Mouse (Mus musculus): ENCODE data around the gene Il4ra. TPM values are rescaled to one million over a fixed set of nuclear protein-coding genes. Genes with fewer than 3 reads are reported as not detected.
A peak's percentile ranks its signal among the peaks of the same experiment; 100 is the strongest.

The Il4ra gene
- polyA plus RNA-seq, 1 experiment from 2014 or later: 3.4 TPM

DNA sequence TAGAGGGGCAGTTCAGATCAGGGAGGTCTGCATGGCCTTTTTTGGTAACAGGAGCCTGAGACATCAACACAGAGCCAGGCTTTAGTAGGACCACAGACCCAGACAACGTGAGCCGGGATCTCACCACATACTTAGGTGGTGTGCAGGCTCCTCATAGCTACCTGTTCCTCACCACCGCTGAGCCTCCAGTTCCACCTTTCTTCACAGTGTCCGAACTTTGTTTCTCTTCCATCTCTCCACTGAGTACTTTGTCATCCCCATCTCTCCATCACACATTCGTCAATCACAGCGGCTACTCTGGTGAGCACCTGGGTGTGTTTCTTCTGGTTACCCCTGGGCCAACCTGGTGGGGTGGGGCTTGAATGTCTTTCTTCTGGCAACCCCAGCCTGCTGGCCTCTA lies 24.7 kb upstream of the Il4ra start:
- Histone ChIP-seq H3K4me1 (peaks cover 3% of the 10 kb centered on the region; the same call in 1 of the 2 replicates), H3K9me3 (no peaks in the 10 kb centered on the region), H3K27ac (no peak overlapping the region), H3K27me3 (ENCODE audit: insufficient read depth, poor library complexity, severe bottlenecking) (no peaks in the 10 kb centered on the region), H3K36me3 (no peaks in the 10 kb centered on the region), H3K4me3 (no peak overlapping the region)
- peak; percentile 54 for DNase-seq (ENCODE audit: low spot score)
- WGBS: 80% methylated on average over 6 of the region's 6 CpGs

DNA sequence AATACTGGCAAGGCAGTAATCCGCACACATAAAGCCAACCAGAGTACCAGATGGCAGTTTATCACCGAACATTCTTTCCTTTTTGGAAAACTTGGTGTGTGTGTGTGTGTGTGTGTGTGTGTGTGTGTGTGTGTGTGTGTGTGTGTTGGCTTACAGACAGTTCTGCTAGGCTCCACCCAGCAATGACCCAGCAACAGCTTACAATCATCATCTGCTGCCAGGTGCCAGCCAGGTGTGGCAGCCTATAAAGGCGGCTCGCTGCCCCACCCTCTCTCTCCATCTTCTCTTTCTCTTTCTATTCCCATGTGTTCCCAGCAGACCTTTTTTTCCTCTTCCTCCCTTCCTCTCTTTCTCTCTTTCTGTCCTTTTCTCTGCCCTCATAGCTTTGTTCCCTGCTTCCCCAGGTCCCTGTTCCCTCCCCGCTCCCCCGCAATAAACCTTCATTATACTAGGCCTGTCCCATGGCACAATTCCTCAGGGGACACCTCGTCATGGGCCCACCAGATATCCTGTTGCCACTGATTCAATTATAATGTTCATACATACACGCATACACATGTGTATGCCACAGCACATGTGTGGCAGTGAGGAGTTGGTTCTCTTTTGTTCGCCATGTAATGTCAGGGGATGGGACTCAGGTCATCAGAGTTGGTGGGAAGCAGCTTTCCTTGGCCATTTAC lies 23.9 kb upstream of the Il4ra start:
- H3K27me3 ChIP-seq (ENCODE audit: insufficient read depth, poor library complexity, severe bottlenecking): no peaks in the 10 kb centered on the region
- no peaks in the 10 kb centered on the region for H3K9me3 ChIP-seq
- H3K36me3 ChIP-seq: no peaks in the 10 kb centered on the region
- H3K27ac ChIP-seq: no peak overlapping the region
- WGBS: 87% methylated on average over 9 of the region's 9 CpGs
- no peak overlapping the region for H3K4me3 ChIP-seq
- H3K4me1 ChIP-seq: peaks cover 2% of the 10 kb centered on the region; the same call in 1 of the 2 replicates
- DNase-seq (ENCODE audit: low spot score): peak; percentile 65

DNA sequence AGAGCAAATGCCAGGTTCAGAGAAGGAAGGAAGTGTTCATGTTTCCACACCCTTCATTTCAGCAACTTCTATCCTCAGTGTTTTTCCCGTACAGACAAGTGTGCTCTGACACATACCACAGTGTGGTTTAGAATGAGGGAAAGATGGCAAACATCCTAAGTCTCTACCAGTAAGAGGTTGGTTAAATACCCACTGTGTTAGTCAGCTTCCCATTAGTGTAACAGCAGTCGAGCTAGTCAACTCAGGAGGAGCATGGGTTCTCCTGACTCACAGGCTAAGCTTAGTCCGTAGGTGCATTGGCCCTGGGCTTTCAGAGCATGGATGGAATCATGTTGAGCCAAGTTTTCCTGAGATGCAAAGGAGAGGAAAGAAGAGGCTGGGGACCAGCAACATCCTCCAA lies 12.6 kb upstream of the Il4ra start:
- Histone ChIP-seq H3K27me3 (ENCODE audit: insufficient read depth, poor library complexity, severe bottlenecking) (0 out of 2 replicates have a peak, but pooled peaks cover 3% of the 10 kb centered on the region), H3K36me3 (no peaks in the 10 kb centered on the region), H3K4me1 (peaks cover 9% of the 10 kb centered on the region; the same call in 1 of the 2 replicates), H3K4me3 (no peak overlapping the region), H3K9me3 (peaks cover 4% of the 10 kb centered on the region; the same call in 1 of the 2 replicates), H3K27ac (no peak overlapping the region)
- DNase-seq (ENCODE audit: low spot score): peak; percentile 41
- WGBS: 83% methylated on average over 3 of the region's 3 CpGs

DNA sequence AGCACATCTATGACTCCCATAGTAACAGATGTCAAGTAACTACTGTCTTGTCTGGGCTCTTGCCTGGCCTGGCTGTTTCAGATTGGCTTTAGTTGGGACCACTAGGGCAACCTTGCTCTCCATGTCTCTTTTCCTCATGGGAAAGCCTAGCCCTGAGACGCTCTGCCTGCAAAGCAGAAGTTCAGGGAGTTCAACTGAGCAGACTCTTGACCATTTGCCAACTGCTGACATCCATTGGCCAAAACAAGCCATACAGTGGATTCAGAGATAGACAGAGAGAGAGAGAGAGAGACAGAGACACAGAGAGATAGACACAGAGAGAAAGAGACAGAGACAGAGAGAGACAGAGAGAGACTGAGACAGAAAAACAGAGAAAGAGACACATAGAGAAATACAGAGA lies 10.9 kb upstream of the Il4ra start:
- Histone ChIP-seq H3K36me3 (no peaks in the 10 kb centered on the region), H3K9me3 (no peaks in the 10 kb centered on the region), H3K27ac (no peak overlapping the region), H3K27me3 (ENCODE audit: insufficient read depth, poor library complexity, severe bottlenecking) (0 out of 2 replicates have a peak, but pooled peaks cover 3% of the 10 kb centered on the region), H3K4me3 (no peak overlapping the region), H3K4me1 (peaks cover 9% of the 10 kb centered on the region; the same call in 1 of the 2 replicates)
- peak; percentile 52 for DNase-seq (ENCODE audit: low spot score)
- WGBS: 83% methylated on average over 1 of the region's 1 CpGs

DNA sequence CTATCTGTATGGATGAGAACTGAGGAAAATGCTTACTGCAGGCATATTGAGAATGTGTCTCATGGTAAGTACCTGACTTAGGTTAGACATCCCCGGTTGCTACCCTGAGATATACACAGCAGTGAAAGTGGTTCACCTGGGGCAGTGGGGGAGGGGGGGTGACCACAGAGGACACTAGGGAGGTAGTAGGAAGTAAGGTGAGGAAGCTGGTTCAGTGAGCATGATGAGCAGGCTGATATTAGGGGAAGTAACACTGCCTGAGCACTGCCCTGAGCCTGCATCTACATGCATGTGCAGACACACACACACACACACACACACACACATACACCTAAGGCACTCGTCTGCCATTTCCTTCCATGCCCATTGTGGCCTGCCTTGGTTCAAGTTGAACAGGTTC lies 10.1 kb upstream of the Il4ra start:
- peaks cover 9% of the 10 kb centered on the region; the same call in 1 of the 2 replicates for H3K4me1 ChIP-seq
- peak; percentile 53 for DNase-seq (ENCODE audit: low spot score)
- WGBS: 74% methylated on average over 2 of the region's 2 CpGs
- no peaks in the 10 kb centered on the region for H3K36me3 ChIP-seq
- 0 out of 2 replicates have a peak, but pooled peaks cover 3% of the 10 kb centered on the region for H3K27me3 ChIP-seq (ENCODE audit: insufficient read depth, poor library complexity, severe bottlenecking)
- H3K27ac ChIP-seq: no peak overlapping the region
- H3K4me3 ChIP-seq: no peak overlapping the region
- no peaks in the 10 kb centered on the region for H3K9me3 ChIP-seq

DNA sequence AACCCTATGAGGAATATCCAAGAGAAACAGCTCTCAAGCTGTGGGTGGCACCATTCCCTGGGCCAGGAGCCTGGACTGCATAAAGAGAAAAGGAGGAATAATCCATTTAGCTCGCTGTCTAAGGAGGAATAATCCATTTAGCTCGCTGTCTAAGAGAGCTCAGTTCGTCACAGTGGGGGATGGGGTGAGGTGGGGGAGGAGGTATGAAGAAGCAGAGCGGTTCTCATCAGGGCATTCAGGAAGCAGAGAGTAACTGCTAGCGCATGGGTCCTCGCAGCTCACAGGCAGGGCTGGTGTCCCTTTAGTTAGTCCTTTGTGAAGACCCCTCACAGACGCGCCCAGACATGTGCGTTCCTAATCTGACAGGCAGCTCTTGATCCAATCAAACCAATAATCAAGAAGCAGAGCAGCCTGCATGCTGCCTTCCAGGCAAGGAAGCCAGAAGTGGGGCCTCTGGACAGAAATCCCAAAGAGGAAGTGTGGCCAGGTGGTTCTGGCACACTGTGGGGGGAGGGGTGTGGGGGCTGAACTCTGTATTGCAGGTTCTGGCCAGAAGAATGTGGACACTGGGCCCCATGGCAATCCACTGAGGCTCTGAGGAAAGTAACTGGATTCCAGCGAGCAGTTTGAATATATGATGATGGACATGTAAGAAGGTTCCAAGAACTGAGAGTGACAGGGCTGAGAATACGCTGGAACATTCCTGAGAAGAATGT lies 9.4 kb upstream of the Il4ra start:
- peaks cover 9% of the 10 kb centered on the region; the same call in 1 of the 2 replicates for H3K4me1 ChIP-seq
- WGBS: 74% methylated on average over 11 of the region's 11 CpGs
- no peak overlapping the region for H3K4me3 ChIP-seq
- no peak overlapping the region for H3K27ac ChIP-seq
- H3K36me3 ChIP-seq: no peaks in the 10 kb centered on the region
- H3K27me3 ChIP-seq (ENCODE audit: insufficient read depth, poor library complexity, severe bottlenecking): 0 out of 2 replicates have a peak, but pooled peaks cover 3% of the 10 kb centered on the region
- H3K9me3 ChIP-seq: no peaks in the 10 kb centered on the region
- peak; percentile 67 for DNase-seq (ENCODE audit: low spot score)

DNA sequence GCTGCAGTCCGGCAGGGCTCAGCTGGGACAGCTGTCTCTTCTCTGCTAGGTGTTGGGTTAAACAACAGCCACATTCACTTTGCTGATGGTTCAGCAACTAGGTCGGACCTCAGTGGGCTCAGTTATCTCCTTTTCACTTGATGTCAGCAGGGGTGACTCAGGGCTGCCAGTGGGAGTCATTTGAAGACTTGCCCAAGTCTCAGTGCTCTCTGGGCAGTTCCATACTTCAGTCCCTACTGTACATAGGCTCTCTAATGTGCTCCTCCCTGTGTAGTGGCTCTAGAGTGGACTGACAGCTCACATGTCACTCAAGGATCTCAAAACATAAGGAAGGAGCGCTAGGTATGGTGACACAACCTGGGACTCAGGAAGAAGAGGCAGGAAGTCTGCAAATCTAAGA lies 8.4 kb upstream of the Il4ra start:
- H3K4me3 ChIP-seq: no peak overlapping the region
- H3K9me3 ChIP-seq: no peaks in the 10 kb centered on the region
- H3K36me3 ChIP-seq: no peaks in the 10 kb centered on the region
- WGBS: 56% methylated on average over 3 of the region's 3 CpGs
- H3K27me3 ChIP-seq (ENCODE audit: insufficient read depth, poor library complexity, severe bottlenecking): 0 out of 2 replicates have a peak, but pooled peaks cover 3% of the 10 kb centered on the region
- peak; percentile 58 for DNase-seq (ENCODE audit: low spot score)
- H3K4me1 ChIP-seq: peaks cover 9% of the 10 kb centered on the region; the same call in 1 of the 2 replicates
- H3K27ac ChIP-seq: no peak overlapping the region

DNA sequence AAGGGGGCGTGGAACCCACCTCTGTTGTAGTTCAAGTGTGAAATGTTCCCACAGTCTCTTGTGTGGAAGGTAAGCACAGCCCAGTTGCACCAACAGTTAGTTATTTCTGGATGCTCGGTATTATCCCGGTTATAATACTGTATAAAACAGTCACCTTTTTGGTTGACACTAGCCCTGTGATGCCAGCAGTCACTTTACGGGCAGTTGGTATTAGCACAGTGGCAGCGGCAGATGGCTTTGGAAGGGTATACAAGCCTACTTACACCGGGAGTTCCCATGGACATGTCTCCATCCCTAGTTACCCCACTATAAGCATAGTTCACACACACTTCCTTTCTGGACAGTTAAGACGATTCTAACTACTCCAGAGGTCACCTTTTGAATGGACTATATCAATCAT lies 6.6 kb upstream of the Il4ra start:
- DNase-seq (ENCODE audit: low spot score): no peak
- no peaks in the 10 kb centered on the region for H3K36me3 ChIP-seq
- WGBS: 79% methylated on average over 7 of the region's 7 CpGs

DNA sequence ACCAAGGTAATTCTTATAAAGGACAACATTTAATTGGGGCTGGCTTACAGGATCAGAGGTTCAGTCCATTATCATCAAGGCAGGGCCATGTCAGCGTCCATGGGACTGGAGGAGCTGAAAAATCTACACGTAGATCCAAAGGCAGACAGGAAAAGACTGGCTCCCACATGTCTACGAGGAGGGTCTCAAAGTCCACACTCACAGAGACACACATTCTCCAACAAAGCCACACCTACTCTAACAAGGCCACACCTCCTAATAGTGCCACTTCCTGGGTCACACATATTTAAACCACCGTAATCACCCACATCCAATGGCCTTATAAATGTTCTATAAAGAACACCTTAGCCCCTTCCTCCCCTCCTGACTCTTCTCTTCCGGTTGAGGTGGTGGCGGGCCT lies 5.2 kb upstream of the Il4ra start:
- WGBS: 88% methylated on average over 6 of the region's 6 CpGs
- Histone ChIP-seq H3K4me3 (no peak overlapping the region), H3K36me3 (no peaks in the 10 kb centered on the region), H3K27me3 (ENCODE audit: insufficient read depth, poor library complexity, severe bottlenecking) (peaks cover 16% of the 10 kb centered on the region), H3K9me3 (no peaks in the 10 kb centered on the region), H3K27ac (no peak overlapping the region), H3K4me1 (peaks cover 29% of the 10 kb centered on the region)
- no peak for DNase-seq (ENCODE audit: low spot score)

More for the DNA sequence above, 6.6 kb upstream of the Il4ra start:
- H3K27me3 ChIP-seq (ENCODE audit: insufficient read depth, poor library complexity, severe bottlenecking): peaks cover 7% of the 10 kb centered on the region
- no peak overlapping the region for H3K4me3 ChIP-seq
- no peak overlapping the region for H3K27ac ChIP-seq
- peaks cover 17% of the 10 kb centered on the region for H3K4me1 ChIP-seq
- no peaks in the 10 kb centered on the region for H3K9me3 ChIP-seq

DNA sequence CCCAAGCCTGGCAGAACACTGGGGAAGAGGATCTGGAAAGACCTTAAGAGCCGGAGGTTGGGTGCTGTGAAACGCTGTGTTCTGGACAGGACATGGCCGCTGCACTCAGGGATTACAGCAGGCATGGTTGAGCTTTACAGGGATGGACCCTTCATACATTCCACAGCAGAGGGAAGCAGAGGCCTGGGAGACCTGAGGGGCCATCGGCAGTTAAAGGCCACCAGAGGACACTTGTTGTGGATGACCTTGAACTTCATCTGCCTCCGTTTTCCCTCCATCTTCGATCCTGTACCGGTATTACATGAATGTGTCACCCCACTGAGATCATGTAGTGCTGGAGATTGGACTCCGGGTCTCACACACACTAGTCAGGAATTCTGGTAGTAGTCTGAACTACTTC lies 2.0 kb upstream of the Il4ra start:
- peaks cover 32% of the 10 kb centered on the region for H3K4me1 ChIP-seq
- no peaks in the 10 kb centered on the region for H3K36me3 ChIP-seq
- H3K4me3 ChIP-seq: no peak overlapping the region
- WGBS: 76% methylated on average over 8 of the region's 8 CpGs
- peaks cover 36% of the 10 kb centered on the region for H3K27me3 ChIP-seq (ENCODE audit: insufficient read depth, poor library complexity, severe bottlenecking)
- H3K9me3 ChIP-seq: no peaks in the 10 kb centered on the region
- H3K27ac ChIP-seq: no peak overlapping the region
- DNase-seq (ENCODE audit: low spot score): no peak

DNA sequence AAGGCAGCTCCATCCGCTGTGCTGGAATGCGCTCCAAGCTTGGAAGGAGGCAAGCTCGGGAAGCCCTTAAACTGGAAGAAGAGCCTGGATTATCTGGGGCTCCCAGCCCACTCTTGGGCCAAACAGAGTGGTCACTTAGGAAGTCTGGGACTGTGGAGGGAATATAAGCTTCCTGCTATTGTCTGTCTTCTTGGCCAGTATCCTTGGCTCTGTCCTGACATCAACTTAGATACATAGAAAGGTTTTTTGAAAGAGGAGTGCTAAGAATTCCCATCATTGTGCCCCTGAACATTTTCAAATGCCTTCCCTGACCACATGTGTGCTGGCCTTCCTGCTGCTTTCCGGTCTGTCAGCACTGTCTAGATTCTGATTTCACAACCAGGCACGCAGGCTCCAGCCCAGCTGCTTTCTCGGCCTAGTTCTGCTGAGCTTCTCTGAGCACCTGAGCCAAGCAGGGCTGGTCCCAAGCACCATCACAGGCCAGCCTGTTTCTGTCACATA lies 989 bp upstream of the Il4ra start:
- no peaks in the 10 kb centered on the region for H3K9me3 ChIP-seq
- peaks cover 32% of the 10 kb centered on the region for H3K4me1 ChIP-seq
- H3K27ac ChIP-seq: no peak overlapping the region; the same call in 1 of the 2 replicates
- no peak for DNase-seq (ENCODE audit: low spot score)
- H3K27me3 ChIP-seq (ENCODE audit: insufficient read depth, poor library complexity, severe bottlenecking): peaks cover 36% of the 10 kb centered on the region
- 47% methylated on average over 6 of the region's 6 CpGs for WGBS
- H3K36me3 ChIP-seq: no peaks in the 10 kb centered on the region
- no peak overlapping the region for H3K4me3 ChIP-seq

DNA sequence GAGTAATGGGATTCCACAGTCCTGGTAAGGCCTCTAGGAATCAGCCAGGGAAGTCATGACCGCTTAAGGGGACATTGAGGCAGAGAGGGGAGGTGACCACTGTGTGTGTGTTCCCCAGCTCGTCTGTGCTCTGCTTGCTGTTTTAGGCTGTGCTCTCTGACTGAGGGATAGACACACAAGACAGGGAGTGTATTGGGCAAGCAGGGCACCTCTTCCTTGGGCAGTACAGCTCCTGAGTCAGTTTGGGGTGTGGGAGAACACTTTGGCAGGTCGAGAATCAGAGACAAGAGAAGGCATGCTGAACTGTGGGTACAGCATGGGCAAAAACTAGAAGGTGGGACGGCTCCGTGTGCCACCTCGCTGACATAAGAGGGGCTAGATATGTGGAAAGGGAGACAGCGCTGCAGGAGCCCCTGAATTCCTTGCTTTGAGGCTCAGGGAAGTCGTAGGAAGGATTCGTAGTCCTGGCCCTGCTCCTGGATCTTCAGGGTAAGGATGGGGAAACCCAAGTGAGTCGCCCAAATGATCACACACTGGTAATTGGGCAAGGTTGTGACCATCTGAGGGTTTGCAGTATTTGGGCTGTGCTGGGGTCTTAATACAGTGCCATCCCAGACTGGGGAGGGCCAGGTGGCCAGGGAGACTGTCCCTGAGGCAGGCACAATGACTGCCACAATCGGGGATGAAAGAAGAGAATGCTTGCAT lies 1.1 kb downstream of the Il4ra start:
- WGBS: 72% methylated on average over 11 of the region's 11 CpGs

More for the DNA sequence above, 1.1 kb downstream of the Il4ra start:
- peak overlapping the region; percentile 87; the same call in 1 of the 2 replicates for H3K27ac ChIP-seq
- H3K36me3 ChIP-seq: no peaks in the 10 kb centered on the region
- H3K4me1 ChIP-seq: peaks cover 32% of the 10 kb centered on the region
- H3K9me3 ChIP-seq: no peaks in the 10 kb centered on the region
- H3K27me3 ChIP-seq (ENCODE audit: insufficient read depth, poor library complexity, severe bottlenecking): peaks cover 36% of the 10 kb centered on the region
- peak overlapping the region; percentile 78 for H3K4me3 ChIP-seq
- no peak for DNase-seq (ENCODE audit: low spot score)

Measured in heart, embryonic 10.5 days (tissue).